In genomic region chr13:76021782-76022181, GRCm38 (mm10) we compare ENCODE assay signal across 15 mouse cellular contexts. TPM values are rescaled to one million over a fixed set of nuclear protein-coding genes. Genes with fewer than 3 reads are reported as not detected.
DNase-seq lines count a peak whose midpoint lies in the region; ATAC-seq and TF ChIP-seq lines count a peak whose summit lies in the region.
"Had no signal": no experiment of that assay in that cellular context is flagged by ENCODE, and none has a peak within 500 bp of the region (broad histone marks: within the 10 kb centered on the region; RNA-seq: fewer than 3 reads in every experiment).

No protein-coding gene starts in this region.

- no peak overlapping the region for H3K9ac ChIP-seq in intestine, postnatal 0 days (ENCODE audit: low read depth, low read length)
- H3K9ac ChIP-seq in intestine, embryonic 15.5 days = no peak overlapping the region
- H3K9ac ChIP-seq in lung, postnatal 0 days (replicated peaks; ENCODE audit: low read depth) = no peak overlapping the region

- H3K4me1 ChIP-seq in intestine, postnatal 0 days (replicated peaks; ENCODE audit: control insufficient read depth, insufficient read depth, low read length) = no peaks in the 10 kb centered on the region
- no peaks in the 10 kb centered on the region; the same call in 1 of the 2 replicates for H3K4me1 ChIP-seq in intestine, embryonic 15.5 days (replicated peaks)
- no peaks in the 10 kb centered on the region for H3K4me1 ChIP-seq in lung, postnatal 0 days (ENCODE audit: insufficient read depth, low read depth, low read length)

- no peaks in the 10 kb centered on the region for H3K36me3 ChIP-seq in intestine, postnatal 0 days (ENCODE audit: control insufficient read depth, insufficient read depth)
- no peaks in the 10 kb centered on the region for H3K36me3 ChIP-seq in intestine, embryonic 15.5 days
- no peaks in the 10 kb centered on the region for H3K36me3 ChIP-seq in lung, postnatal 0 days (ENCODE audit: insufficient read depth, low read length)
- H3K36me3 ChIP-seq: hindbrain, embryonic 10.5 days; midbrain, embryonic 10.5 days had no signal

- no peak for ATAC-seq in intestine, postnatal 0 days
- no peak for ATAC-seq in intestine, embryonic 15.5 days
- no peak for ATAC-seq in lung, postnatal 0 days

- H3K9me3 ChIP-seq in intestine, postnatal 0 days (ENCODE audit: control insufficient read depth) = no peaks in the 10 kb centered on the region
- no peaks in the 10 kb centered on the region for H3K9me3 ChIP-seq in intestine, embryonic 15.5 days
- H3K9me3 ChIP-seq in lung, postnatal 0 days (ENCODE audit: low read length) = no peaks in the 10 kb centered on the region
- H3K9me3 ChIP-seq: hindbrain, embryonic 10.5 days; midbrain, embryonic 10.5 days had no signal

- H3K27me3 ChIP-seq in intestine, postnatal 0 days (replicated peaks; ENCODE audit: control insufficient read depth, insufficient read depth, low read length) = no peaks in the 10 kb centered on the region
- no peaks in the 10 kb centered on the region for H3K27me3 ChIP-seq in intestine, embryonic 15.5 days (replicated peaks)
- H3K27me3 ChIP-seq in lung, postnatal 0 days (replicated peaks; ENCODE audit: insufficient read depth, low read length) = no peaks in the 10 kb centered on the region

- H3K4me2 ChIP-seq in intestine, postnatal 0 days (replicated peaks; ENCODE audit: low read depth) = no peak overlapping the region
- H3K4me2 ChIP-seq in intestine, embryonic 15.5 days (replicated peaks) = no peak overlapping the region
- no peak overlapping the region for H3K4me2 ChIP-seq in lung, postnatal 0 days (replicated peaks; ENCODE audit: low read depth, low read length)

- no peak for TF ChIP-seq EP300 in lung, postnatal 0 days (IDR thresholded peaks at IDR 0.05)

- 89% methylated on average over 2 of the region's 2 CpGs for WGBS in intestine, postnatal 0 days
- 88% methylated on average over 2 of the region's 2 CpGs for WGBS in intestine, embryonic 15.5 days
- 88% methylated on average over 2 of the region's 2 CpGs for WGBS in lung, postnatal 0 days

- no peak overlapping the region for H3K4me3 ChIP-seq in intestine, postnatal 0 days (ENCODE audit: low read depth, low read length)
- no peak overlapping the region for H3K4me3 ChIP-seq in intestine, embryonic 15.5 days (replicated peaks)
- H3K4me3 ChIP-seq in lung, postnatal 0 days (ENCODE audit: low read depth, low read length) = no peak overlapping the region
- H3K4me3 ChIP-seq: hindbrain, embryonic 10.5 days; midbrain, embryonic 10.5 days had no signal

- H3K27ac ChIP-seq in intestine, postnatal 0 days (ENCODE audit: low read depth, low read length) = no peak overlapping the region
- no peak overlapping the region for H3K27ac ChIP-seq in intestine, embryonic 15.5 days
- no peak overlapping the region for H3K27ac ChIP-seq in lung, postnatal 0 days (ENCODE audit: low read length)
- H3K27ac ChIP-seq: hindbrain, embryonic 10.5 days; midbrain, embryonic 10.5 days had no signal

- peak; percentile 54 for TF ChIP-seq CTCF in intestine, postnatal 0 days (IDR thresholded peaks at IDR 0.05; ENCODE audit: low read depth)
- TF ChIP-seq CTCF in lung, postnatal 0 days (IDR thresholded peaks at IDR 0.05) = peak; percentile 46

- peak; percentile 49 for DNase-seq in lung, postnatal 0 days (ENCODE audit: low spot score)
- DNase-seq in lung, postnatal 25 days (ENCODE audit: low spot score) = no peak
- DNase-seq in Muller cell, postnatal 12 days (ENCODE audit: inconsistent ontology term) = peak; percentile 24
- peak; percentile 10 for DNase-seq in fibroblast of lung, adult 2 months (ENCODE audit: low read depth)
- no peak for DNase-seq in thymus, postnatal 10 days (ENCODE audit: low spot score in 2 of 2)
- DNase-seq: cerebellum, postnatal 25 days; layer of hippocampus, adult 9-11 months; thymus, postnatal 25 days had no signal

RNA-seq across cellular contexts. Expression of gene Rfesd, which starts 3.3 kb away (rescaled TPM):
- 16.6 and 16.7 TPM in 2 replicates for polyA plus RNA-seq in intestine, postnatal 0 days (2015; fragmentation: Nextera tagmentation; extraction: Ambion mirVana)
- polyA plus RNA-seq in intestine, embryonic 15.5 days (2015; fragmentation: Nextera tagmentation; extraction: Ambion mirVana) = 19.9 and 21.2 TPM in 2 replicates
- polyA plus RNA-seq in lung, postnatal 0 days (2015; fragmentation: Nextera tagmentation; extraction: Ambion mirVana) = 18.5 and 21.5 TPM in 2 replicates

RNA-seq across cellular contexts. Expression of gene Gpr150, which starts 35.0 kb away (rescaled TPM):
- 0.07 and 0.09 TPM in 2 replicates for polyA plus RNA-seq in intestine, postnatal 0 days (2015; fragmentation: Nextera tagmentation; extraction: Ambion mirVana)
- polyA plus RNA-seq in intestine, embryonic 15.5 days (2015; fragmentation: Nextera tagmentation; extraction: Ambion mirVana) = 0.15 and 0.25 TPM in 2 replicates
- 0.06 and 0.08 TPM in 2 replicates for polyA plus RNA-seq in lung, postnatal 0 days (2015; fragmentation: Nextera tagmentation; extraction: Ambion mirVana)
- polyA plus RNA-seq: gonadal fat pad, adult 2 months; liver, adult 2 months had no signal

RNA-seq across cellular contexts. Expression of gene Spata9, which starts 54.8 kb away (rescaled TPM):
- polyA plus RNA-seq in intestine, postnatal 0 days (2015; fragmentation: Nextera tagmentation; extraction: Ambion mirVana) = 0.39 and 0.51 TPM in 2 replicates
- 0.41 and 0.44 TPM in 2 replicates for polyA plus RNA-seq in intestine, embryonic 15.5 days (2015; fragmentation: Nextera tagmentation; extraction: Ambion mirVana)
- 0.43 and 0.73 TPM in 2 replicates for polyA plus RNA-seq in lung, postnatal 0 days (2015; fragmentation: Nextera tagmentation; extraction: Ambion mirVana)
- polyA plus RNA-seq: liver, adult 2 months; spleen, adult 2 months had no signal

Comparison
In these comparisons a context has a peak if more than half of its experiments do, and no peak if none do; other contexts are left out.
1. DNase-seq: peak in lung, postnatal 0 days (single experiment), Muller cell, postnatal 12 days (single experiment) and fibroblast of lung, adult 2 months (single experiment); none in lung, postnatal 25 days (single experiment) and thymus, postnatal 10 days (0 of 2).